Mouse (Mus musculus) MN1 (cell line): ENCODE data around the gene Scnn1a.

Experiments used
- DNase-seq: peaks from one replicate; pipeline ENCODE4 v3.0.0-alpha.2; 2016; ENCODE audit warnings: low spot score

Gene Scnn1a

DNA sequence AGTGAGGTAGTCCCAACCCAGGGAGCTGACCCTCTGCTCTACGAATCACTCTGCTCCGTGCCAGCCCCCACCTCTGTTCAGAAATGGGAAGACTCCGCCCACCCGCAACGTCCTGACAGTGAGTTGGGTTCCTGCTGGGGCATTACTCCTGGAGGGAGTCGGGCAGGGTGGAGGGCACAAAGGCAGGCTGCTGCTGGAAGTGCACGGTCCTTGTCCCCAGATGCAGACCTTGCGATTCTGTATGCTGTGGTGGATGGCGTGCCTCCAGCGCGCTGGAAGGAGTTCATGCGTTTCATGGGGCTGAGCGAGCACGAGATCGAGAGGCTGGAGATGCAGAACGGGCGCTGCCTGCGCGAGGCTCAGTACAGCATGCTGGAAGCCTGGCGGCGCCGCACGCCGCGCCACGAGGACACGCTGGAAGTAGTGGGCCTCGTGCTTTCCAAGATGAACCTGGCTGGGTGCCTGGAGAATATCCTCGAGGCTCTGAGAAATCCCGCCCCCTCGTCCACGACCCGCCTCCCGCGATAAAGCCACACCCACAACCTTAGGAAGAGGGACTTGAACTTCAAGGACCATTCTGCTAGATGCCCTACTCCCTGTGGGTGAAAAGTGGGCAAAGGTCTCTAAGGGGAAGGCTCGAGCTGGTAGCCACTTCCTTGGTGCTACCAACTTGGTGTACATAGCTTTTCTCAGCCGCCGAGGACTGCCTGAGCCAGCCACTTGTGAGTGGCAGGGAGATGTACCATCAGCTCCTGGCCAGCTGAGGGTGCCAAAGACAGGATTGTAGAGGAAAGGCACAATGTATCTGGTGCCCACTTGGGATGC, 41.2 kb downstream of the Scnn1a start:
- DNase-seq = peak; percentile 56

DNA sequence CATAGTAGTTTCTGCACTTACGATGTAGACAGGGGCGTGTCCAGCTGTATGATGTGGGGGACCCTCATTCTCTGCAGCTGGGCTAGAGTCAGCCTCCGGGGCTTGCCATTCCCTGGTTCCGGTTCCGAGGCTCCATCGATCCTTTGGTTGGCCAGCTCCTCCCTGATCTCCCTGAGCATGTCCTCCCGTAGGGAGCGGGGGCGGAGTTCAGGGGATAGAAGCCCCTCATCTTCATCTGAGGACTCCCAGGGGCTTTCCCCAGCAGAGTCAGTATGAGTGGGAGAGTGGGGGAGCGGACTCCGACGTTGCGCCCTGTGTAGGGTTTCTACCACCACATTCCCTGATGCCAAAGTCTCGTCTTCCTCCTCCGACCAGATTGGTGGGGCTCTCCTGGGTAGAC, 42.6 kb downstream of the Scnn1a start:
- DNase-seq = no peak

DNA sequence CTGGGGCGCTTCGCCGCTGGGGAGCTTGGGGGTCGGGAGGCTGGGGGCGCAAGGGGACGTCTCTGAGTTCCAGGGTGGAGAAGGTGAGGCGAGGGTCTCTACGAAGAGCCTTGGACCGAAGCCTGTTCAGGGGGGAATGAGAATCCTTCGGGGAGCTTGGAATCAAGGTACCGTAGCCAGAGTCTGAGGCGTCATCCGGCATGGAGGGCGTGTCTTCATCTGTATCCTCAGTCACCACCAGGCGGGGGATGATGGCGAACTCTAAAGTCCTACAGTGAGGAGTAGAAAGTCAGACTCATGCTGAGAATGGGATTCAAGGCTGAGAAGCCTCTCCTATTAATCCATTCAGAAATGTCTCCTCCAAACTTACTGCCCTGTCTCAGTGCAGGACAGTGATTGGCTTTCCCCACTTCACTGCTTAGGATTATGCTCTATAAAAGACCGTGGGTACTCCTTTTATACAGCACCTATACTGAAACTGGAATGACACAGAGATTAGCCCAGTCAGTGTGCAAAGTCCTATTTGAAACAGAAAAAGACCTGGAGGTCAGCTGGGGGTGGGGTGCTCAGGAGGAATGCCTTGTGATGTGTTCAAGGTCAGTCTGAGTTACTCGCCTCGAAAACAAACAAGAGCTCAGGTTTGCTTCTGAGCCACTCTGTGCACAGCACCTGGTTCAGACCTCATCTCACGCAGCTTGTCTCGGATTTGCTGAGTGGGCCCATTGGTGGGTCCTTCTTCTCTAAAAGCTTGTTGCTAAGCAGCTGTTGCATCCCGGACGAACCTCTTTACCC, 43.2 kb downstream of the Scnn1a start:
- no peak for DNase-seq

GRCm38 (mm10) chr6:125364448-125364847, 44.0 kb downstream of the Scnn1a start:
- DNase-seq = no peak

GRCm38 (mm10) chr6:125365522-125365921, 45.1 kb downstream of the Scnn1a start:
- DNase-seq = no peak

- DNase-seq = no peak
Observed at GRCm38 (mm10) chr6:125366133-125366532, 45.7 kb downstream of the Scnn1a start.

DNA sequence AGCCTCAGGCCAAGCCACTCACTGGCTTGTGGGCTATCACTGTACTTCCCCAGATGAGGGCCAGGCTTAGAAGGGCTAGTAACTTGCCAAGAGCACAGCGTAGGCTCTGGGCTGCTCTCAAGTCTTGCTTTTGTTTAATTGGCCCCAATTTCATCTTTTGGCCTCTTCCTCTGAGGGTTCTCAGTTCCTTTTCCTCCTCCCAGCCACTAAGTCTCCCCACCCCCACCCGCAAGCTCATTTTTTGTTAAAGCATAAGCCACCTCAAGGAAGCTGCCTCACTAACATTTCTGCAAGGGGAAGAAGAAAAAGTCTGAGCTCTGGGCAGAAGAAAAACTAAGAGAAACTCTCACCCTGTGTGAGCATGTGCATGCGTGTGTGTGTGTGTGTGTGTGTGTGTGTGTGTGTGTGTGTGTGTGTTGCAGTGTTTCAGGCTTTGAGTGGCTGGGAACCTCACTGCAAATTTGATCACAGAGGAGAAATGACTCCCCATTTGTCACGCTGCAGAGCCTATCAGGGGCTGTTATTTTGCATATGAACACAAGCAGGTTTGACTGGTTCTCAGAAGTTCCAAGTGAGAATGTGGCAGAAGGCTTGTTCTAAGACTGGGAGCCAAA, 47.4 kb downstream of the Scnn1a start:
- no peak for DNase-seq

DNA sequence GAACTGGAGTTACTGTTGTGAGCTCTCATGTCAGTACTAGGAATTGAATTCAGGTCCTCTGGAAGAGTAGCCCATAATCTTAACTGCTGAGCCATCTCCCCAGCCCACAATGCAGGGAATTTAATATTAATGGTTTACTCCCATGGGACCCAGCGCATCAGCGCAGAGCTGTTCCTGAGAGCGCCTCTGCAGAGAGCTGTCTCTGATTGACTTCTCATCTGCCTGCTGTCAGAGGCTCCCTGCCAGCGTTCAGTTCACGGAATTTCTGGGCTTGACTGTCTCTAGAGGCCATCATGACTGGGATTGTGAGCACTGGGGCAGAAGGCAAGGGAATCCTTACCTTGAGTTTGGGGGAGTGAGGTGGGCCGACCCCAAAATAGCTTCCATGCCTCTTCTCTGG, 56.6 kb downstream of the Scnn1a start:
- DNase-seq = peak; percentile 70

- peak; percentile 69 for DNase-seq
Observed at GRCm38 (mm10) chr6:125377582-125378451, 57.4 kb downstream of the Scnn1a start.

DNA sequence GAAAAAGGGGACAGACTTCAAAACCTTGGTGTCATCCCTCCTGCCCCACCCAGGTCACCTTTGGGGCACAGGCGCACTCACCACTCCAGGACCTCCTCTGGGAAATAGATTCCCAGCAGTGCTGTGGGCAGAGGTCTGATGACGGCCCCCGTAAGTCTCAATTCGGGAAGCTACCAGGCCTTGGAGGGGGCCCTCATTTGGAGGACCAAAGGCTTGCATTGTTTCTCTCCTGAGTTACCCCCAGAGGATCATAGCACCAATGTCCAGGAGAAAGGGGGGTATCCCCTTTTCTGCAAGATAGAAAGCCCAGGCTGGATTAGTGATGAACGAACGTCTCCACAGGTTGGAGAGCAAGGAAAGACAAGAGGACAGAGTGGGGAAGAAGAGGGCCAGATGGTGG, 58.2 kb downstream of the Scnn1a start:
- DNase-seq = no peak

GRCm38 (mm10) chr6:125379781-125380180, 59.3 kb downstream of the Scnn1a start:
- peak; percentile 34 for DNase-seq

DNA sequence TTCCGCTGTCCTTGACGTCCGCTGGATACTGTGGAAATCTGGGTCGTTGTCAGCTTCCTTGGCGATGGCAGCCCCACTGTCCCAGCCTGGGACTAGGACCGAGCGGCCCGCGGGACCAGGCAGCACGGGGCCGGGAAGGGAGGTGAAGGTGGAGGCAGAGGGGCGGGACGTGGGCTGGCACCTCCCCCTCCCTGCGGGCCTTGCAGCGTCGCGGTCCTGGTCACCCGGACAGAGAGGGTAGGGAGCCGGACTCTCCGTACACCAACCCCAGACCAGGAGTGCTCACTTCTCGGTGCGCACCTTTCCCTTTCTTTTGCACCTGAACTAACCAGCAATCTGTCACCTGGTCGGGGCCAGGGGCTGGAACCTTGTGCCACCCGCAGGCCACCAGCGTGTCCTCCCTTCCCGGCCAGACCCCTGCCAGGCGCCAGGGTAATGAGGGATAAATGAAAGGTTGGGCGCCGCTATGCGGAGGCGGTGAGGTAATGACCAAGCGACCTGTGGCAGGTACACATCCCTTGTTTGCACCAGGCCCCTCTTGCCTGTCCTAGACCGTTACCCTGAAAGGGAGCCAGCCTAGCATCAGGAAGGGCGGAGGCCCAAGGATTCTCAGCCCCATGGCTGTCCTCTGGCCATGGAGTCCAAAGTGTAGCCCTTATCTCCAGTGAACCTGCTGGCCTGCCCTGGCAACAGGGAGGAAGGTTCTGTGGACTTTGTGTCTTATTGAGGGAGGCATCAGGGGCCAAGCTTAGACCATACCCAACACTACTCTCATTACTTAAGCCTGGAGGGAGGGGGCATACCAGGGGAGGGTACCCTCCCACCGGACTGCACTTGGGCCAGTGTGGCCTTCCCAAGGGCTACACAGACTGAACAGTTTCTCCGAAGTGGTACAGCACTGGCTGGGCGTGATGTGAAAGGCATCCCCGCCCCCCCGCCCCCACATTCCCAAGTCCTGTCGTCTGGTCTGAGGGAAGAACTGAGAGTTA, 60.2 kb downstream of the Scnn1a start, which contains the start of gene Plekhg6:
Gene Plekhg6, minus strand, starts transcription at position 422 of the 989 bp plus-strand sequence.
- peak; percentile 50 for DNase-seq

DNA sequence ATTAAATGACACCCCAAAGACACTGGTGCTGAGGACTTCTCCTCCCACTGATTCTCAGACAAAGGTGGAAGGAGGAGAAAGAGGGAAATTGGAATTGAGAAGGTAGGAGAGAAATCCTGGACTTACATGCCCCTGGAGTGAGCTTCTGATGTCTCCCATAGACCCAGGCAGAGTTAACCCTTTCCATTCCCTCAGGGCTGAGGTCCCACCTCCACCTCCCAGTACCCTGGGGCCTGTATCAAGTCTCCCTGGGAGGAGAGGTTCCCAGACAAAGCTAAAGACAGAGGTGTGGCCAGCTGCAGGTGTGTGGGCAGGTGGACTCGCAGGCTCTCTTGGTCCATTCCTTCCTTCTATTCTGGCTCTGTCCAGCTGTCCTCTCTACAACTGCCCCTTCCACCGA, 61.6 kb downstream of the Scnn1a start:
- no peak for DNase-seq

GRCm38 (mm10) chr6:125385066-125385974, 64.9 kb downstream of the Scnn1a start:
- DNase-seq = no peak

GRCm38 (mm10) chr6:125386080-125386479, 65.6 kb downstream of the Scnn1a start:
- no peak for DNase-seq

DNA sequence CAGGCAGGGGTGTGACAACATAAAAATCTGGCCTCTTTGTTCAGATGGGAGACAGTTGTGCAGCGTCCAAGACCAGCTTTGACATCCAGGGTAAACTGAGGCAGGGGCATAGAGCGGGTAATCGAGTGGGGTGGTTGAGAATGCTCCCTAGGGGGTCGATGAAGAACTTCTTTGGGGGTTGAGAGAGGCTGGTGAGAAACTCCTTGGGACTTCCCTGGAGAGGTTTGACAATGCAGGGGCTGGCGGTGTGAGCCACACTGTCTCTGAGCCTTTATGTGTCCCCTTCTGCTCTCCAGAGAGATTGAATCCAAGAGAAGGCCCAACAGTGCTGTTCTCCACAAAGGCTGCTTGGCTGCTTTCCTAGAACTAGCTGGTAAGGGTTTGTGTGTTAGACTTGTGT, 69.4 kb downstream of the Scnn1a start:
- no peak for DNase-seq
